Mouse (Mus musculus): ENCODE measurements at regions not wholly inside any gene's neighbourhood (a gene's known extent, or its start where the extent isn't known, plus 50 kb on each side); places are given as distances from the start of the nearest gene placed in this dataset.
A peak's percentile ranks its signal among the peaks of the same experiment; 100 is the strongest.

GRCm38 (mm10) chr2:160256251-160256650, 77.7 kb downstream of the Gm826 start:
- Histone ChIP-seq H3K36me3 (ENCODE audit: insufficient read depth) (no peaks in the 10 kb centered on the region), H3K4me1 (ENCODE audit: insufficient read depth) (no peaks in the 10 kb centered on the region)
- ATAC-seq (ENCODE audit: insufficient read depth) = no peak

GRCm38 (mm10) chr2:160250228-160250627, 83.7 kb downstream of the Gm826 start:
- H3K9ac ChIP-seq = no peak overlapping the region
- TF ChIP-seq CTCF (IDR thresholded peaks at IDR 0.05; ENCODE audit: low read depth) = no peak
- no peaks in the 10 kb centered on the region for H3K27me3 ChIP-seq (ENCODE audit: insufficient read depth, low read length)
- WGBS = 92% methylated on average over 3 of the region's 3 CpGs
- H3K36me3 ChIP-seq (ENCODE audit: insufficient read depth) = no peaks in the 10 kb centered on the region
- no peak overlapping the region for H3K4me3 ChIP-seq (ENCODE audit: low read depth, low read length)
- no peak for ATAC-seq (ENCODE audit: insufficient read depth)
- H3K9me3 ChIP-seq (ENCODE audit: low read depth, low read length) = no peaks in the 10 kb centered on the region
- H3K27ac ChIP-seq (ENCODE audit: low read depth) = no peak overlapping the region
- peaks cover 6% of the 10 kb centered on the region; the same call in 1 of the 2 replicates for H3K4me1 ChIP-seq (ENCODE audit: insufficient read depth)
- no peak for DNase-seq
- H3K4me2 ChIP-seq = no peak overlapping the region

More at GRCm38 (mm10) chr2:160256251-160256650, 77.7 kb downstream of the Gm826 start:
- Histone ChIP-seq H3K9ac (no peak overlapping the region), H3K4me3 (ENCODE audit: low read depth, low read length) (no peak overlapping the region), H3K27ac (ENCODE audit: low read depth) (no peak overlapping the region), H3K9me3 (ENCODE audit: low read depth, low read length) (no peaks in the 10 kb centered on the region), H3K4me2 (no peak overlapping the region), H3K27me3 (ENCODE audit: insufficient read depth, low read length) (no peaks in the 10 kb centered on the region)
- no peak for DNase-seq
- no peak for TF ChIP-seq CTCF (IDR thresholded peaks at IDR 0.05; ENCODE audit: low read depth)
- WGBS = 66% methylated on average over 7 of the region's 7 CpGs

- 41% methylated on average over 9 of the region's 9 CpGs for WGBS
- H3K4me1 ChIP-seq (ENCODE audit: insufficient read depth) = peaks cover 6% of the 10 kb centered on the region; the same call in 1 of the 2 replicates
- DNase-seq = peak; percentile 15
Measured at GRCm38 (mm10) chr2:160249104-160250093, 84.6 kb downstream of the Gm826 start.

GRCm38 (mm10) chr2:160247286-160247685, 86.7 kb downstream of the Gm826 start:
- 62% methylated on average over 6 of the region's 6 CpGs for WGBS
- H3K27me3 ChIP-seq (ENCODE audit: insufficient read depth, low read length) = no peaks in the 10 kb centered on the region

More at GRCm38 (mm10) chr2:160249104-160250093, 84.6 kb downstream of the Gm826 start:
- TF ChIP-seq CTCF (IDR thresholded peaks at IDR 0.05; ENCODE audit: low read depth) = no peak
- Histone ChIP-seq H3K9me3 (ENCODE audit: low read depth, low read length) (no peaks in the 10 kb centered on the region), H3K36me3 (ENCODE audit: insufficient read depth) (no peaks in the 10 kb centered on the region), H3K9ac (no peak overlapping the region), H3K27ac (ENCODE audit: low read depth) (no peak overlapping the region), H3K4me2 (no peak overlapping the region), H3K4me3 (ENCODE audit: low read depth, low read length) (no peak overlapping the region), H3K27me3 (ENCODE audit: insufficient read depth, low read length) (no peaks in the 10 kb centered on the region)
- ATAC-seq (ENCODE audit: insufficient read depth) = peak; percentile 53; the same call in 1 of the 2 replicates

GRCm38 (mm10) chr2:160246356-160246755, 87.6 kb downstream of the Gm826 start:
- Histone ChIP-seq H3K9me3 (ENCODE audit: low read depth, low read length) (no peaks in the 10 kb centered on the region), H3K4me3 (ENCODE audit: low read depth, low read length) (no peak overlapping the region), H3K27me3 (ENCODE audit: insufficient read depth, low read length) (no peaks in the 10 kb centered on the region), H3K4me1 (ENCODE audit: insufficient read depth) (peaks cover 6% of the 10 kb centered on the region; the same call in 1 of the 2 replicates), H3K36me3 (ENCODE audit: insufficient read depth) (no peaks in the 10 kb centered on the region), H3K4me2 (no peak overlapping the region), H3K9ac (no peak overlapping the region), H3K27ac (ENCODE audit: low read depth) (no peak overlapping the region)
- 0 out of 2 replicates have a peak, but pooled peaks have one; percentile 25 for ATAC-seq (ENCODE audit: insufficient read depth)
- whole genome bisulfite sequencing = 27% methylated on average over 1 of the region's 1 CpGs
- TF ChIP-seq CTCF (IDR thresholded peaks at IDR 0.05; ENCODE audit: low read depth) = no peak
- DNase-seq = peak; percentile 32

More at GRCm38 (mm10) chr2:160247286-160247685, 86.7 kb downstream of the Gm826 start:
- no peak overlapping the region for H3K4me2 ChIP-seq
- ATAC-seq (ENCODE audit: insufficient read depth) = no peak
- H3K4me1 ChIP-seq (ENCODE audit: insufficient read depth) = peaks cover 6% of the 10 kb centered on the region; the same call in 1 of the 2 replicates
- no peaks in the 10 kb centered on the region for H3K9me3 ChIP-seq (ENCODE audit: low read depth, low read length)
- H3K27ac ChIP-seq (ENCODE audit: low read depth) = no peak overlapping the region
- H3K4me3 ChIP-seq (ENCODE audit: low read depth, low read length) = no peak overlapping the region
- no peak for DNase-seq
- H3K9ac ChIP-seq = no peak overlapping the region
- H3K36me3 ChIP-seq (ENCODE audit: insufficient read depth) = no peaks in the 10 kb centered on the region
- no peak for TF ChIP-seq CTCF (IDR thresholded peaks at IDR 0.05; ENCODE audit: low read depth)

- no peaks in the 10 kb centered on the region for H3K9me3 ChIP-seq (ENCODE audit: low read depth, low read length)
- peak; percentile 49 for DNase-seq
- H3K4me3 ChIP-seq (ENCODE audit: low read depth, low read length) = no peak overlapping the region
- H3K27ac ChIP-seq (ENCODE audit: low read depth) = no peak overlapping the region
- no peak for TF ChIP-seq CTCF (IDR thresholded peaks at IDR 0.05; ENCODE audit: low read depth)
- peaks cover 6% of the 10 kb centered on the region; the same call in 1 of the 2 replicates for H3K4me1 ChIP-seq (ENCODE audit: insufficient read depth)
- 27% methylated on average over 7 of the region's 7 CpGs for WGBS
- H3K4me2 ChIP-seq = no peak overlapping the region
- ATAC-seq (ENCODE audit: insufficient read depth) = no peak
- H3K9ac ChIP-seq = no peak overlapping the region
- no peaks in the 10 kb centered on the region for H3K27me3 ChIP-seq (ENCODE audit: insufficient read depth, low read length)
- no peaks in the 10 kb centered on the region for H3K36me3 ChIP-seq (ENCODE audit: insufficient read depth)
Measured at GRCm38 (mm10) chr2:160244866-160245265, 89.1 kb downstream of the Gm826 start.

Data from lung, embryonic 14.5 days (tissue).